Mouse (Mus musculus) lung, postnatal 4 days (tissue): ENCODE results near the gene Irs3.
A peak's percentile ranks its signal among the peaks of the same experiment; 100 is the strongest.

Experiments used
- DNase-seq, 2 experiments: peaks; one replicate each; pipeline ENCODE4 v3.0.0; 2021

Gene Irs3

DNA sequence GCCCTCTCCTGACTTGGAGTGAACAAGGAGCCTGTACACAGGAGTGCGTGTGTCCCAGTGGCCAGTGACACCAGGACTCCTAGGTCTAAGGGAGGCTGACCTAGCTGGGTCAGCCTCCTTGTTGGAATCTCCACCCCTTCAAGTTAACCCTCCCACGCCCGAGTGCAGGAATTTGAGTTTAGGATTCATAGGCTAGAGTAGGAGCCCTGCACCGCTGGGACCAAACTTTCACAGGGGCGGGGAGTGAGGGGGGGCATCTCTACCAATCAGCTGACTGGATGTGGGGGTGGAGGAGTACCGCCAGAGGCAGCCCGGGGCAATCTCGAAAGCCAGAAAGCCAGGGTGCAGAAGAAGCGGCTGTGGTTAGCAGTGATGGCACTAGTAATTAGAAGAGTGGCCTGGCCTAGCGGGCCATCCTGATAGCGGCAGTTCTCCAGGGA, at the start of gene Irs3:
TSS of gene Irs3 (minus strand) at position 63 of the 440 bp plus-strand sequence.
- peak in 1 of 2 experiments; percentile 12 for DNase-seq

- no peak for DNase-seq
Observed at GRCm38 (mm10) chr5:137694796-137695195, 49.3 kb upstream of the Irs3 start.

DNA sequence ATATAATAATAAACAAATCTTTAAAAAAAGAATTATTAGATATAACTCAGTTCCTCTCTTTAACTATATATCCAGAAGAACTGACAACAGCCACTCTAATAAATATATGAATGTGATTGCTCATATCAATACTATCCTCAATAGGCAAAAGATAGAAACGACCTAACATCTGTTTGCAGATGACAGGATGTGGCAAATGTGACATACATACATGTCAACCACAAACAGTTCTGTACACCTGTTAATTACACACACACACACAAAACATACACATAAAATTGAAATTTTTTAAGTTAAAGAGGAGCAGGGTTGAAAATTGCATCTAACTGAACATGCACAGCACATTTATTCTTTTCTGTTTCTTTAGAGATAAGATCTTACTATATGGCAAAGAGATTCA, 46.4 kb upstream of the Irs3 start:
- no peak for DNase-seq

- DNase-seq = no peak
Observed at GRCm38 (mm10) chr5:137690531-137690930, 45.0 kb upstream of the Irs3 start.

GRCm38 (mm10) chr5:137689974-137690373, 44.5 kb upstream of the Irs3 start:
- DNase-seq = no peak

DNA sequence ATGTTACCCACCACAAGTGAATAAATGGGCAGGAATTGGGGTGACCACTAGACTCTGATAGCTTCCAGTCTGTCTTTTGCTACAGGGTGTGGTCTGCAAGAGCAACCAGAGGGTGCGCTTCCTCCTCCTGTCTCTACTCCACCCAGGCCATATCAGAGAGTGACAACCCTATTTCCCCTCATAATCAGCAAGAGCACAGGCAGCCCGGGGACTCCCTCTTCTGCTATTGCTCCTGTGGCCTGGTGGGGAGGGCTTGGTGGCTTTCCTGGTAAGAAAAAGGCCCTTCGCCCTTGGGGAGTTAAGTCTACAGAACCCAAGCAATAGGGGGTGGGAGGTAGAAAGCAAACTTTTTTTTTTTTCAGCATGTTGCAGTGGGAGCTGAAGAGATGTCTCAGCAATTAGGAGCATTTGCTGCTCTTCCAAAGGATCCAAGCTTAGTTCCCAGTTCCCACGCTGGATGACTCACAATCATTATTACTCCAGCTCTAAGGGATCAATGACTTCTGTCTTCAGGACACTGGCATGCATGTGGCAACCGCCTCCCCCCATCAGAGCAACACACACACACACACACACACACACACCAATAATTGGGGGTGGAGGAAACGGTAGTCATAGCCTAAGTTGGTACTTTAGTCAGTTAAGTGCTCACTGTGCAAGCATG, 40.7 kb upstream of the Irs3 start:
- no peak for DNase-seq

GRCm38 (mm10) chr5:137685653-137686052, 40.1 kb upstream of the Irs3 start:
- no peak for DNase-seq

DNA sequence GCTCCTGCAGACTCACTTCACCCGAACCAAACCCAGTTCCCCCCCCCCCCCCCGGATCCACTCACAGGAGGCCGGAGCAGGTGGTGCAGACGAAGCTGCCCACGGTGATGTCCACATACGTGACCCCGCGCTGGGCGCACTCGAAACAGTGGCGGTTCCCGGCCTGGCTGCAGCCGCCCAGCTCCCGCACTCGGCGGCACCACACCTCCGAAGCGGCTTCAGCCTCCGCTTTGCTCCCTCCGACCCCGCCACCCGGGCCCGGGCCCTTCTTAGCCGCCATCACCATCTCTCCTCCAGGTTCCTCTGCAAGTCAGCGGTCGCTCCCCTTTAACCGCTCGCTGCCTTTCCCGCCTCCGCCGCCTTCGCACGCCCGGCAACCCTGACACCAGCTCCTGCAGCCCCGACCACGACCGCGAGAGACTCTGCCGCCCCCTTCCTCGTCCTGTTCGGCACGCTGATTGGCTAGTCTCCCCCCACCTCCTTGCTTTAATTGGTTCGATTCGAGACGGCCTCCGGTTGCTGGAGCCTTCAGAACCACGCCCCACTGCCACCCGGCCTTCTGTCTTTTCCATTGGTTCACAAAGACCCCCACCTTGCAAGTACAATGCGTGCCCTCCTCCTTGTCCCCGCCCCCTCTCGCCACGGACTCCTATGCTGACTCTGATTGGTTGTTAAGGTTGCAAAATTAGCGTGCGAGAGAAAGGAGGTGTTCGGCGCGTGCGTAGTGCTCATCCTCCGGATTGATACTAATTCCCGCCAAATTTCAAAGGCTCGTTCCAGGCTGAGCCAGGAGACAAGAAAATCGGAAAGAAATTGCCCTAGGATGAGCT, 39.0 kb upstream of the Irs3 start, which contains the start of gene Agfg2:
TSS of gene Agfg2 (minus strand) at position 433 of the 830 bp plus-strand sequence.
- peak; percentile 98 to 100 for DNase-seq

GRCm38 (mm10) chr5:137683388-137684293, 38.1 kb upstream of the Irs3 start:
- no peak for DNase-seq

GRCm38 (mm10) chr5:137682526-137682925, 37.0 kb upstream of the Irs3 start:
- no peak for DNase-seq

DNA sequence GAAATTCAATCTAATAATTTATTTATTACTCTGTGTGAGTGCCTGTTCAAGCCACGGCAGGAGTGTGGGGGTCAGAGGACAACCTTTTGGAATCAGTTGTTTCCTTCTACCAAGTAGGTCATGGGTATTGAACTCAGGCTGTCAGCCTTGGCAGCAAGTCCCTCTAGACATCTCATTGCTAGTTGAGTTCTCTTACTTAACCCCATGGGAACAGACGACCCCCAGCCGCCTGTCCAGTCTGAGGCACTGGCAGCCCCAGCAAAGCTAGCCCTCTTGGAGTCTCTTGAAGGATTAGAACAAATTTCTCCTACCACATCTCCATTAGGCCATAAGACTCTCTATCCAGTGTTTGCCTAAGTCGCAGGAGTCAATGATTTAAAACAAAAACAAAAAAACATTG, 34.2 kb upstream of the Irs3 start:
- no peak for DNase-seq

- no peak for DNase-seq
Observed at GRCm38 (mm10) chr5:137678736-137679135, 33.2 kb upstream of the Irs3 start.

- no peak for DNase-seq
Observed at GRCm38 (mm10) chr5:137677859-137678258, 32.3 kb upstream of the Irs3 start.

DNA sequence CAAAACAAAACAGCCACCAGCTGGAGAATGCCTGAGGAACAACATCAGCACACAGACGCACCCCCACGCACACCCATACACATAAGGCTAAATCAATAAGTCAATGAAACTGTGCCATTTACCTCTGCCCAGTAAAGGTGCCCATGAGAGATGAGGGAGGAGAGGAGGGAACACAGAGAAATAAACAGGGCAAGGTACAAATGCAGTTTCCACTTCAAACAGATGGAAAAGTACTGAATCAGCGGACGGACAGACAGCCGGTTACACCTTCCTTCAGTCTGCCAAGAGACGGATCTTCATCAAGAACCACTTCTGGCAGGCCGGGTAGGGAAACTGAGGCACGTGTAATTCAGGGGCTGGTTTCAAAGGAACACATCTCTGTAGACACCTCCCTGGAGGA, 29.3 kb upstream of the Irs3 start:
- DNase-seq = no peak

GRCm38 (mm10) chr5:137673015-137673414, 27.5 kb upstream of the Irs3 start:
- DNase-seq = no peak

DNA sequence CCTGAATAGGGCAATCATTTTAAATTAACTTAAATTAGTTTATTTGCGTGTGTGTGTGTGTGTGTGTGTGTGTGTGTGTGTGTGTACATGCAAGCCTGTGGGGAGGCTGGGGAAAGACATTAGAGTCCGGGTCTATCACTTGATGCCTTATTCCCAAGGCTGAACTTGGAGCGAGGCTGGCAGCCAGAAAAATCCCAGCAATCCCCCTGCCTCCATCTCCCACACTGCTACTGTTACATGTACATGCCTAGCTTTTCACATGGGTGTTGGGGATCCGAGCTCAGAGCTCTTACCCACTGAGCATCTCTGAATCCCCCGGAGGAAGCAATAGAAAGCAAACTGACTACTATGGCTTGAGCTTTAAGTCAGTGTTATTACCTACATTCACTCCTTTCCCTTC, 26.8 kb upstream of the Irs3 start:
- no peak for DNase-seq

GRCm38 (mm10) chr5:137671443-137672240, 26.1 kb upstream of the Irs3 start:
- peak; percentile 60 to 63 for DNase-seq

DNA sequence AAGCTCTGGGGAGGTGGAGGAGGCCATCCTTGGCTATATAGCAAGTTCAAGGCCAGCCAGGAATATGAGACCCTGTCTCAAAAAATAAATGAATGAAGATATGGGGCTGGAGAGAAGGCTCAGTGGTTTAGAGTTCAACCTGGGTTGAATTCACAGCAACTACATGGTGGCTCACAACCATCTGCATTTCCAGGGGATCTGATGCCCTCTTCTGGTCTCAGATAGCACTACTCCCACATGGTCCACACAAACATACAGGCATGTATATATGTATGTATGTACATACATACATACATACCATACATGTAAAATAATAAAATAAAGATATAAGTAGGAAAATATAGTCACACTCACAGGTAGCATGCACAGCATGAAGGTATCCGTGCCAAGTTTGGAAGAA, 24.7 kb upstream of the Irs3 start:
- peak in 1 of 2 experiments; percentile 39 for DNase-seq

DNA sequence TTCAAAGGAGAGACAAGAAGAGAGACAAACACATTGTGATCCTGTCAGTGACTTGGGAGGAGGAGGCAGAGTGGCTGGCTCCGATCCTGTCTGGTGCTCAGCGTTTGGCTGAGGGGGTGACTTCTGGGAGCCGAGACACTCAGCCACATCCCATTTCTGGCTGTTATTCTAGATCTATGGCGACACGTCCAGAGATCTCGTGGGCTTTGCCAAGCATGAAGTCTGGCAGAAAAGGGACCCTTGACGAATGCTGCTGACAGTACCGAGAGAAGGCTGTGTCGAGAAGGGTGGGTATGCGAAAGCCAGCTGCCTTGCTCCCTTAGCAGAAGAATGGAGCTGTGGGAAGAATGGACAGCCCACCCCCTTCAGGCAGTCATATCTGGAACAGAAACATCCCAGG, 23.5 kb upstream of the Irs3 start:
- peak in 1 of 2 experiments; percentile 50 for DNase-seq

GRCm38 (mm10) chr5:137663057-137663456, 17.5 kb upstream of the Irs3 start:
- DNase-seq = no peak

- DNase-seq = no peak
Observed at GRCm38 (mm10) chr5:137660064-137660688, 14.7 kb upstream of the Irs3 start.

GRCm38 (mm10) chr5:137656977-137657376, 11.5 kb upstream of the Irs3 start:
- peak; percentile 82 to 83 for DNase-seq
